Mouse (Mus musculus): ENCODE measurements around the gene Zfp667.
"Not testable (repeated sequence)": the region's sequence is repeated elsewhere in the genome, so short reads cannot be mapped to it uniquely, and the experiment has no call there.

Zfp667 gene

GRCm38 (mm10) chr7:6285842-6286705, at the start of gene Zfp667:
Zfp667 (plus strand) TSS chr7:6286579.
- DNase-seq = peak; percentile 94

- DNase-seq = no peak
Observed at GRCm38 (mm10) chr7:6239787-6240186, 46.6 kb upstream of the Zfp667 start.

- peak; percentile 24 for DNase-seq
Observed at GRCm38 (mm10) chr7:6240841-6241425, 45.4 kb upstream of the Zfp667 start.

- DNase-seq = no peak
Observed at GRCm38 (mm10) chr7:6244361-6245292, 41.8 kb upstream of the Zfp667 start.

- DNase-seq = no peak
Observed at GRCm38 (mm10) chr7:6252410-6252809, 34.0 kb upstream of the Zfp667 start, which contains the start of gene Epp13. Epp13 (plus strand) TSS chr7:6252710.

- no peak for DNase-seq
Observed at GRCm38 (mm10) chr7:6254451-6254850, 31.9 kb upstream of the Zfp667 start.

- no peak for DNase-seq
Observed at GRCm38 (mm10) chr7:6257386-6257785, 29.0 kb upstream of the Zfp667 start.

GRCm38 (mm10) chr7:6258232-6259220, 27.9 kb upstream of the Zfp667 start:
- DNase-seq = no peak

- not testable (repeated sequence) for DNase-seq
Observed at GRCm38 (mm10) chr7:6260004-6260403, 26.4 kb upstream of the Zfp667 start.

- DNase-seq = no peak
Observed at GRCm38 (mm10) chr7:6262120-6262519, 24.3 kb upstream of the Zfp667 start.

GRCm38 (mm10) chr7:6262984-6263383, 23.4 kb upstream of the Zfp667 start:
- no peak for DNase-seq

- DNase-seq = no peak
Observed at GRCm38 (mm10) chr7:6265695-6266094, 20.7 kb upstream of the Zfp667 start.

GRCm38 (mm10) chr7:6277906-6278305, 8.5 kb upstream of the Zfp667 start:
- no peak for DNase-seq

- DNase-seq = peak; percentile 81
Observed at GRCm38 (mm10) chr7:6282749-6283148, 3.6 kb upstream of the Zfp667 start.

- DNase-seq = peak; percentile 80
Observed at GRCm38 (mm10) chr7:6283451-6284075, 2.8 kb upstream of the Zfp667 start.

- peak; percentile 24 for DNase-seq
Observed at GRCm38 (mm10) chr7:6284442-6285012, 1.9 kb upstream of the Zfp667 start.

- DNase-seq = no peak
Observed at GRCm38 (mm10) chr7:6285366-6285765, 1.0 kb upstream of the Zfp667 start.

GRCm38 (mm10) chr7:6286921-6287531, 647 bp downstream of the Zfp667 start:
- peak; percentile 33 for DNase-seq

- not testable (repeated sequence) for DNase-seq
Observed at GRCm38 (mm10) chr7:6291121-6291520, 4.7 kb downstream of the Zfp667 start.

GRCm38 (mm10) chr7:6300796-6301195, 14.4 kb downstream of the Zfp667 start:
- DNase-seq = not testable (repeated sequence)
